Mouse (Mus musculus) brain, embryonic 14.5 days (tissue): ENCODE measurements at regions not wholly inside any gene's neighbourhood (a gene's known extent, or its start where the extent isn't known, plus 50 kb on each side); places are given as distances from the start of the nearest gene placed in this dataset.

Experiments
- CTCF ChIP-seq: fragments of 200-500 bp; IDR thresholded peaks from 2 replicates; pipeline ENCODE4 v1.5.1; 2012; ENCODE audit warnings: inconsistent platforms, mild to moderate bottlenecking, moderate library complexity, borderline replicate concordance; ENCODE audit not compliant: insufficient read depth, insufficient read length; ENCODE audit errors: extremely low read depth
- POLR2A ChIP-seq: fragments of 200-500 bp; IDR thresholded peaks from 2 replicates; pipeline ENCODE4 v1.6.1; 2012; ENCODE audit warnings: mild to moderate bottlenecking, inconsistent platforms, borderline replicate concordance; ENCODE audit not compliant: poor library complexity, insufficient read depth, insufficient read length, severe bottlenecking; ENCODE audit errors: extremely low read depth

GRCm38 (mm10) chr4:89753484-89753883, 74.2 kb downstream of the Dmrta1 start:
- TF ChIP-seq CTCF = no peak
- no peak for TF ChIP-seq POLR2A
